Mouse (Mus musculus) midbrain, embryonic 15.5 days (tissue): Measurements from ENCODE around the gene Tmem251. TPM values are rescaled to one million over a fixed set of nuclear protein-coding genes. Genes with fewer than 3 reads are reported as not detected.

Experiments used
- ATAC-seq: fragments of 200-750 bp; cut with Nextera tagmentation; replicated peaks from 2 replicates; pipeline ENCODE4 v1.8.0; 2017; ENCODE audit warnings: moderate TSS enrichment
- H3K27ac ChIP-seq: fragments of 300-500 bp; sonication (generic); 2 replicates; pipeline ENCODE4 v1.5.1; 2015; ENCODE audit warnings: mild to moderate bottlenecking, inconsistent platforms
- H3K27me3 ChIP-seq: fragments of 300-500 bp; sonication (generic); replicated peaks from 2 replicates; pipeline ENCODE4 v1.6.1; 2015; ENCODE audit warnings: inconsistent platforms
- H3K36me3 ChIP-seq: fragments of 300-500 bp; sonication (generic); replicated peaks from 2 replicates; pipeline ENCODE4 v1.6.1; 2015; ENCODE audit warnings: inconsistent platforms
- H3K4me1 ChIP-seq: fragments of 300-500 bp; sonication (generic); 2 replicates; pipeline ENCODE4 v1.6.1; 2015; ENCODE audit warnings: inconsistent platforms
- H3K4me2 ChIP-seq: fragments of 300-500 bp; sonication (generic); 2 replicates; pipeline ENCODE4 v1.6.1; 2015; ENCODE audit warnings: inconsistent platforms, mild to moderate bottlenecking, moderate library complexity
- H3K4me3 ChIP-seq: fragments of 300-500 bp; sonication (generic); 2 replicates; pipeline ENCODE4 v1.5.1; 2015; ENCODE audit warnings: mild to moderate bottlenecking, inconsistent platforms
- H3K9ac ChIP-seq: fragments of 300-500 bp; sonication (generic); 2 replicates; pipeline ENCODE4 v1.6.1; 2015; ENCODE audit warnings: mild to moderate bottlenecking, inconsistent platforms
- H3K9me3 ChIP-seq: fragments of 300-500 bp; sonication (generic); 2 replicates; pipeline ENCODE4 v1.6.1; 2016; ENCODE audit warnings: inconsistent platforms
- WGBS: fragments of 180-500 bp; shearing (Covaris S2); methylation state at CpG from one replicate; pipeline ENCODE4 v1.1.7; 2015; ENCODE audit warnings: mixed read lengths; 5-methylcytosine and 5-hydroxymethylcytosine counted together
- polyA plus RNA-seq: library from polyadenylated mRNA; unstranded; fragments of >200 nt; fragmentation: Nextera tagmentation; extraction: Ambion mirVana; gene quantifications from 2 replicates; pipeline ENCODE4 v1.2.1, GENCODE M21; 2015

The Tmem251 gene
- polyA plus RNA-seq, 1 experiment from 2014 or later: 11.9 TPM

GRCm38 (mm10) chr12:102742056-102742455 is 1.5 kb upstream of the Tmem251 start:
- H3K9me3 ChIP-seq: no peaks in the 10 kb centered on the region
- ATAC-seq: no peak

DNA sequence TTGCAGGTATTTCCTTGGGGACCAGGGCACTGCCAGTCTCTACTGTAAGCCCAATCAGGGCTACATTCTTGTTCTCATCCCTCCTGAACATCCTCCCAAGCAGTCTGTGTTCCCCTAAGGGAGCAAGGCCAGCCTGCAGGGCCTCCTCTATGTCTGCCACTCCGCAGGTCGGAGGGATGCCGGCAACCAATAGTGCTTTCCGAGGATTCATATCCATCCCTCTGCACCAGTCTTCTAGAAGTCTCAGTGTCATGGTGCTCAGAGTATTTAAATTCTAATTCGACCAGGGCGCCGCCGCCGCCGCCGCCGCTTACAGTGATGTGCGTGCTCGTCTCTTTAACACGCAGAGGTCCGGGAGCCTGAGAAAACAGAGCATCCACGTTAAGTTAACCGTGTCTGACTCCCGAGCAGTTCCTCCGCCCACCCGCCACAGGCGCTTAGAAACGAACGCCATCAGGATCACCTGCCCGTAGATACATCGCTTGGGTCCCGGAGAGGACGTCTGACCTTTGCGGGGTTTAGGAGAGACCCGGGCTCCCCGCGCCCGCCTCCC is 450 bp upstream of the Tmem251 start:
- Histone ChIP-seq H3K4me1 (peaks cover 29% of the 10 kb centered on the region), H3K4me2 (peak overlapping the region; percentile 88), H3K27me3 (no peaks in the 10 kb centered on the region), H3K9ac (peak overlapping the region; percentile 88), H3K27ac (peak overlapping the region; percentile 96), H3K9me3 (no peaks in the 10 kb centered on the region), H3K36me3 (no peaks in the 10 kb centered on the region), H3K4me3 (peak overlapping the region; percentile 83)
- under 1% methylated on average over 33 of the region's 33 CpGs for WGBS
- ATAC-seq: peak; percentile 71

More at GRCm38 (mm10) chr12:102742056-102742455, 1.5 kb upstream of the Tmem251 start:
- Histone ChIP-seq H3K27ac (no peak overlapping the region), H3K4me1 (peaks cover 29% of the 10 kb centered on the region), H3K36me3 (no peaks in the 10 kb centered on the region), H3K4me3 (peak overlapping the region; percentile 83; the same call in 1 of the 2 replicates), H3K4me2 (peak overlapping the region; percentile 88; the same call in 1 of the 2 replicates), H3K9ac (no peak overlapping the region), H3K27me3 (no peaks in the 10 kb centered on the region)
- WGBS: 92% methylated on average over 7 of the region's 7 CpGs

- H3K27me3 ChIP-seq: no peaks in the 10 kb centered on the region
- no peak overlapping the region for H3K27ac ChIP-seq
- no peak overlapping the region for H3K9ac ChIP-seq
- 66% methylated on average over 6 of the region's 6 CpGs for WGBS
- peak overlapping the region; percentile 83 for H3K4me3 ChIP-seq
- peak overlapping the region; percentile 88 for H3K4me2 ChIP-seq
- no peaks in the 10 kb centered on the region for H3K9me3 ChIP-seq
- ATAC-seq: no peak
- peaks cover 29% of the 10 kb centered on the region for H3K4me1 ChIP-seq
- H3K36me3 ChIP-seq: no peaks in the 10 kb centered on the region
Measured at GRCm38 (mm10) chr12:102744839-102745238, 1.3 kb downstream of the Tmem251 start.

DNA sequence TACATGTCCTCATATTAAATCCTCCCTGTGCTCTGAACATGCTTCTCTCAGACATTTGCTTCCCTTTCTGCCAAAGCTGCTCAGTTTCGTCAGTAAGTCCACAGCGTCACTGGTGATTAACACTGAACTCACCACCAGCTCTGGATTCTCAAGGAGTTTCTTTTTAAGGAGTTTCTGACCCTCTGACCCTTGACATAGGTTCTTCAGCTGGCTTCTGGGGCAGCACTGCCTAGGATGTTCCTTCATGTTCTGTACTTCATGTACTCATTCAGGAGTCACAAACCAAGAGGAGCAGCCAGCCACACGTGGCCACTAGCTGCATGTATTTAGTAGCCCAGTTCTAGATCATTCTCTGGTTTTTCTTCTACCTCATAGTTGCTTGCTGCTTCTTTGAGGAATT is 4.7 kb downstream of the Tmem251 start:
- Histone ChIP-seq H3K4me1 (peaks cover 12% of the 10 kb centered on the region), H3K27me3 (no peaks in the 10 kb centered on the region), H3K4me2 (no peak overlapping the region), H3K9ac (no peak overlapping the region), H3K27ac (no peak overlapping the region), H3K9me3 (no peaks in the 10 kb centered on the region), H3K36me3 (no peaks in the 10 kb centered on the region), H3K4me3 (no peak overlapping the region)
- no peak for ATAC-seq
- WGBS: 93% methylated on average over 3 of the region's 3 CpGs

- no peak overlapping the region for H3K9ac ChIP-seq
- H3K4me1 ChIP-seq: peaks cover 33% of the 10 kb centered on the region
- H3K36me3 ChIP-seq: no peaks in the 10 kb centered on the region
- no peaks in the 10 kb centered on the region for H3K27me3 ChIP-seq
- H3K4me3 ChIP-seq: peak overlapping the region; percentile 85
- peak overlapping the region; percentile 69 for H3K4me2 ChIP-seq
- no peaks in the 10 kb centered on the region for H3K9me3 ChIP-seq
- H3K27ac ChIP-seq: no peak overlapping the region
- 88% methylated on average over 7 of the region's 7 CpGs for WGBS
- no peak for ATAC-seq
Measured at GRCm38 (mm10) chr12:102756304-102756703, 12.7 kb downstream of the Tmem251 start.

DNA sequence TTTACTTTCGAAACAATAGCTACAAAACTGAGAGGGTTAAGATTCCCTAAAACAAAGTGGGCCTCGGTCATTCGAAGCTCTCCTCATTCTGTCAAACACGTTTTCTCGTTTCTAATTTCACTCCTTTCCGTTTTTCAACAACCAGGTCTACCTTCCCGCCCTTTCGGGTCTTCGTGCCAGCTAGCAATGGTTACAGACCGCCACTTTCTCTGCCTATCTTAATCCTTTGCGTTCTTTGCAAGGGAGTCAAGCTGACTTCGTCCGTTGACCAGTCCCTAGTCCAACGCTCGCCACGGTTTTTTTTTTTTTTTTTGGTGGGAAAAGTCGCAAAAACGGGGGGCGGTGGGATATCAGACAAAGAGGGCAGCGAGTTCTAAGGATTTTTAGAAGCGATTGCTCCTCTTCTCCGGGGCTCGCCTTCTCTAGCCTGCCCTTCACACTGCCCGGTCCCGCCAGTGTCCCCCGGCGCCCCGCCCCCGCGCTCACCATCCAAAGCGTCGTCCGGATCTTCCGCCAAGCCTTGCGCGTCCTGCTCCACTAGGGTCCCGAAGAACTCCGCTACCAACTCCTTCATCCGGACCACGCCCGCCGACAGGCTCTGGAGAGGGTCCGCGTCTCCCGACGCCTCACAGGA is 13.6 kb downstream of the Tmem251 start:
- H3K4me3 ChIP-seq: peak overlapping the region; percentile 85
- peak; percentile 90 for ATAC-seq
- peak overlapping the region; percentile 89 for H3K27ac ChIP-seq
- peak overlapping the region; percentile 69 for H3K4me2 ChIP-seq
- WGBS: 1% methylated on average over 46 of the region's 46 CpGs
- H3K4me1 ChIP-seq: peaks cover 33% of the 10 kb centered on the region
- H3K36me3 ChIP-seq: no peaks in the 10 kb centered on the region
- no peaks in the 10 kb centered on the region for H3K27me3 ChIP-seq
- no peaks in the 10 kb centered on the region for H3K9me3 ChIP-seq
- H3K9ac ChIP-seq: peak overlapping the region; percentile 57

GRCm38 (mm10) chr12:102757689-102758402 is 14.3 kb downstream of the Tmem251 start, which contains the start of the genes Gm28051, Gon7 and Ubr7:
Gene Gm28051, minus strand, starts transcription at chr12:102757765.
Gene Gon7, minus strand, starts transcription at chr12:102757803.
Gene Ubr7, plus strand, starts transcription at chr12:102757967.
- peak; percentile 97 for ATAC-seq
- peak within 1 kb of the TSS; percentile 83 for H3K9ac ChIP-seq
- peaks cover 33% of the 10 kb centered on the region for H3K4me1 ChIP-seq
- under 1% methylated on average over 73 of the region's 73 CpGs for WGBS
- H3K4me3 ChIP-seq: peak within 1 kb of the TSS; percentile 85
- no peaks in the 10 kb centered on the region for H3K27me3 ChIP-seq
- no peaks in the 10 kb centered on the region; the same call in 1 of the 2 replicates for H3K36me3 ChIP-seq
- no peaks in the 10 kb centered on the region for H3K9me3 ChIP-seq
- H3K27ac ChIP-seq: peak within 1 kb of the TSS; percentile 89
- H3K4me2 ChIP-seq: peak within 1 kb of the TSS; percentile 81

DNA sequence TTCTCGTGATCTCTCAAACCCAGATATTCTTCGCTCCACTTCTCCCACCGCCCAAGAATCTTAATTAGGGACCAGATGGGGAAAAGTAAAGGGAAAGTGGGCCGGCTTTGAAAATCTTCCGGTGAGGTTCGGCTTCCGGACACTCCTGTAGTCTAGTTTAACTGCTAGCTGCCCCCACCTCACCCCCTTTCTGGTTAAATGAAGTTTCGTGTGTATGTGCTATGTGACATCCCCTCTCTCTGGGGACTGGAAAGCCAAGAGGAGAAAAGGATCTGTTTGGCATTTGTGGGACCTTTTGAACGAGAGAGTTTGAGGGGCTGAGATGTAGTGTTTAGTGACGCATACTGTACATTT is 14.8 kb downstream of the Tmem251 start, which contains the start of gene Gm20604:
Gm20604 (minus strand) TSS at position 270 of the 354 bp plus-strand sequence.
- H3K27me3 ChIP-seq: no peaks in the 10 kb centered on the region
- ATAC-seq: no peak
- H3K36me3 ChIP-seq: no peaks in the 10 kb centered on the region; the same call in 1 of the 2 replicates
- under 1% methylated on average over 10 of the region's 10 CpGs for WGBS
- H3K9me3 ChIP-seq: no peaks in the 10 kb centered on the region
- H3K4me2 ChIP-seq: peak within 1 kb of the TSS; percentile 81
- H3K27ac ChIP-seq: peak within 1 kb of the TSS; percentile 89
- peak within 1 kb of the TSS; percentile 85 for H3K4me3 ChIP-seq
- peak within 1 kb of the TSS; percentile 83 for H3K9ac ChIP-seq
- H3K4me1 ChIP-seq: peaks cover 33% of the 10 kb centered on the region

- no peak for ATAC-seq
- no peak overlapping the region for H3K27ac ChIP-seq
Measured at GRCm38 (mm10) chr12:102758936-102759335, 15.4 kb downstream of the Tmem251 start.

DNA sequence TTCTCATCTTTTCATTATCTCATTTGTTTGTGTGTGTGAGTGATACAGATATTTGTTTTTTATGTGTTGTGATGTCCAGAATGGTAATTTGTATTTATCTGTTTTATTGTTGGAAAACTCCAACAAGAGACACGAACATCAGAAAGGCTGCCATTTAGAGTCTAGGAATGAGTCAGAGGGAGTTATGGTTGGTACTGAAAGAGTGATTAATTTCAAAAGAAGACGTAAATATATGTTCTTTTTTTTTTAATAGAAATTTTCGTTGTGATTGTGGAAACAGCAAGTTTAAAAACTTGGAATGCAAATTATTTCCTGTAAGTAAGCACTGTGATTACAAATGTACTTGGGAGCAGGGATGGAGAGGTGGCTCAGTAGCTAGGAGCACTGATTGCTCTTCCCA is 18.1 kb downstream of the Tmem251 start:
- H3K9ac ChIP-seq: no peak overlapping the region
- H3K27ac ChIP-seq: no peak overlapping the region
- H3K36me3 ChIP-seq: peaks cover 12% of the 10 kb centered on the region; the same call in 1 of the 2 replicates
- no peak overlapping the region for H3K4me2 ChIP-seq
- ATAC-seq: no peak
- H3K27me3 ChIP-seq: no peaks in the 10 kb centered on the region
- 95% methylated on average over 3 of the region's 3 CpGs for WGBS
- peaks cover 21% of the 10 kb centered on the region for H3K4me1 ChIP-seq
- no peak overlapping the region for H3K4me3 ChIP-seq
- H3K9me3 ChIP-seq: no peaks in the 10 kb centered on the region

More at GRCm38 (mm10) chr12:102758936-102759335, 15.4 kb downstream of the Tmem251 start:
- Histone ChIP-seq H3K9ac (peak overlapping the region; percentile 83), H3K9me3 (no peaks in the 10 kb centered on the region), H3K36me3 (peaks cover 4% of the 10 kb centered on the region; the same call in 1 of the 2 replicates), H3K4me1 (peaks cover 33% of the 10 kb centered on the region), H3K4me3 (peak overlapping the region; percentile 85), H3K4me2 (peak overlapping the region; percentile 81), H3K27me3 (no peaks in the 10 kb centered on the region)
- 1% methylated on average over 5 of the region's 5 CpGs for WGBS

DNA sequence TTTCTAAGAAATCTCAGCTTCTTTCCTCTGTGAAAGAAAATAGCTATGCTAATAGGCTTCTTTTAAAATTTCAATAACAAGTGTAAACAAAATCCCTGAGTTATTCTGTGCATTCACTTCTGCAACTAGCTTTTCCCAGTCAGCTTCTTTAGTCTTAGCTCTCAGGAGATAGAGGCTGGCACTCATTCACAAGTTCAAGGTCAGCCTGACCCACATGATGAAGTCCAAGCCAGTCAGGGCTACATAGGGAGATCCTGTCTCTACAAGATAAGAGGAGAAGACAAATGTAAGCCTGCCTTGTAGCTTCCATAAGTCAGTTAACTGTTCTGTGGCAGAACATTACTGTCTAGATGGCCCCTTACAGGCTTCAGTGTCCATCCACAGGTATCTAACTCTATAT is 20.1 kb downstream of the Tmem251 start:
- peaks cover 16% of the 10 kb centered on the region; the same call in 1 of the 2 replicates for H3K36me3 ChIP-seq
- H3K9ac ChIP-seq: no peak overlapping the region

GRCm38 (mm10) chr12:102769000-102769399 is 25.4 kb downstream of the Tmem251 start:
- WGBS: 88% methylated on average over 4 of the region's 4 CpGs
- H3K27me3 ChIP-seq: no peaks in the 10 kb centered on the region
- H3K4me2 ChIP-seq: no peak overlapping the region
- H3K9me3 ChIP-seq: no peaks in the 10 kb centered on the region
- H3K27ac ChIP-seq: no peak overlapping the region
- H3K4me1 ChIP-seq: no peaks in the 10 kb centered on the region
- ATAC-seq: no peak
- no peak overlapping the region for H3K9ac ChIP-seq
- H3K36me3 ChIP-seq: peaks cover 44% of the 10 kb centered on the region
- no peak overlapping the region for H3K4me3 ChIP-seq

More for the DNA sequence above, 20.1 kb downstream of the Tmem251 start:
- Histone ChIP-seq H3K9me3 (no peaks in the 10 kb centered on the region), H3K4me2 (no peak overlapping the region), H3K4me1 (peaks cover 16% of the 10 kb centered on the region), H3K27me3 (no peaks in the 10 kb centered on the region), H3K27ac (no peak overlapping the region), H3K4me3 (no peak overlapping the region)
- no peak for ATAC-seq
